Mouse (Mus musculus): Measurements from ENCODE around the gene Castor1. TPM values are rescaled to one million over a fixed set of nuclear protein-coding genes. Genes with fewer than 3 reads are reported as not detected.
"Not testable (repeated sequence)": the region's sequence is repeated elsewhere in the genome, so short reads cannot be mapped to it uniquely, and the experiment has no call there.

The Castor1 gene
- 15.2 and 20.6 TPM in 2 replicates for polyA plus RNA-seq (2015; fragmentation: Nextera tagmentation; extraction: Ambion mirVana)

DNA sequence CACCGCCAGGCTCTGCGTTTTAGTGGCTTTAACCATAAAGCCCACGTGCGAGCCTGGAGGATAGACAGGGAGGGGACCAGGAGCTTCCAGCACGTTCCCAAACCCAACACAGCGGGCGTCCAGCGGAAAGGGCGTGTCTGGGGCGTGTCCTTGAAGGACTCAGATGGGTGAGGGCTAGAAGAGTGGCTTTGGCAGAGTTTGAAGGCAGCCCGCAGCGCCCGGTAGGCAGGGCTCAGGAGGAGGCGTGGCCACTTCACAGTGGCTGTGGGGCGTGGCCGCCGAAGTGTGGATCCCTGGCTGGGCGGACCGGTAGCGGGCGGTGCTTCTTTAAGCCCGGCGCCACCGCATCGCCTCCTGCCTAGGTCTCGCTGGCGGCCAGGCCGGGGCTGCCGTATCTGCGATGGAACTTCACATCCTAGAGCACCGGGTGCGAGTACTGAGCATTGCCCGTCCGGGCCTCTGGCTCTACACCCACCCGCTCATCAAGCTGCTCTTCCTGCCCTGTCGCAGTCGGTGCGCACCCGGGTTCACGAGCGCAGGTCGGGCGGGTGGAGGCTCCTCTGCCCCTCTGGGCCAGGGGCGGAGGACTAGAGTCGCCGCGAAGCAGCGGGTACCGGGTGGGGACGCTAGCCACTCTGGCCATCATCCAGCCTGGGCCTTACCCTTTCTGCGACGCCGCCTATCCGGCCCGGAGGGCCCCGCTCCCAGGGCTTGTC is at the start of gene Castor1:
Castor1 (plus strand) TSS at position 312 of the 716 bp plus-strand sequence.
- no peaks in the 10 kb centered on the region for H3K27me3 ChIP-seq
- H3K27ac ChIP-seq, result peak within 1 kb of the TSS; percentile 81
- peak within 1 kb of the TSS; percentile 55 for H3K4me3 ChIP-seq
- H3K9me3 ChIP-seq, result no peaks in the 10 kb centered on the region
- peaks cover 31% of the 10 kb centered on the region for H3K36me3 ChIP-seq
- H3K9ac ChIP-seq, result peak within 1 kb of the TSS; percentile 58
- 2% methylated on average over 55 of the region's 56 CpGs for WGBS
- H3K4me1 ChIP-seq, result peaks cover 30% of the 10 kb centered on the region
- H3K4me2 ChIP-seq, result peak within 1 kb of the TSS; percentile 96
- ATAC-seq (ENCODE audit: insufficient number of reproducible peaks, low FRiP score, low TSS enrichment, low read depth), result peak; percentile 78

DNA sequence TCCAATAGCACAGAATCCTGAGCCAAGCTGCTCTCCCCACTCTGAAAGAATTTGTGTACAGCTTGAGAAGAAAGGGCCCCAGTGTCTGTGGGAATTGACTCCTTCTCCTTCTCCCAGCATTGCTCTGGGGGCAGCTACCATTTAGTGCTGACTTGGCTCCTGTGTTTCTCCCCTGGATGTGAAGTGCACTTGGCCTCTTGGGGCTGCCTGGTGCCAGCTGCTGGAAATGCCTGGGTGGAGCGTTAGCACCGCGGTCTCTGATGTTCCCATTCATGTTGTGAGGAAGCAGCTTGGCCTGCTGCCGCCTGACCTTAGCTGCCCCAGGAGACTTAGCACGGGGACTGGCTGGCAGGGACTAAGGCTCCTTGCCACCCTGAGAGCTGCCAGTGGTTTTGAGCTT is 43.4 kb upstream of the Castor1 start:
- Histone ChIP-seq H3K36me3 (peaks cover 98% of the 10 kb centered on the region), H3K4me1 (no peaks in the 10 kb centered on the region), H3K9me3 (no peaks in the 10 kb centered on the region), H3K27me3 (no peaks in the 10 kb centered on the region), H3K4me3 (no peak overlapping the region), H3K9ac (no peak overlapping the region), H3K27ac (no peak overlapping the region), H3K4me2 (no peak overlapping the region)
- ATAC-seq (ENCODE audit: insufficient number of reproducible peaks, low FRiP score, low TSS enrichment, low read depth), result no peak
- 85% methylated on average over 5 of the region's 5 CpGs for WGBS

DNA sequence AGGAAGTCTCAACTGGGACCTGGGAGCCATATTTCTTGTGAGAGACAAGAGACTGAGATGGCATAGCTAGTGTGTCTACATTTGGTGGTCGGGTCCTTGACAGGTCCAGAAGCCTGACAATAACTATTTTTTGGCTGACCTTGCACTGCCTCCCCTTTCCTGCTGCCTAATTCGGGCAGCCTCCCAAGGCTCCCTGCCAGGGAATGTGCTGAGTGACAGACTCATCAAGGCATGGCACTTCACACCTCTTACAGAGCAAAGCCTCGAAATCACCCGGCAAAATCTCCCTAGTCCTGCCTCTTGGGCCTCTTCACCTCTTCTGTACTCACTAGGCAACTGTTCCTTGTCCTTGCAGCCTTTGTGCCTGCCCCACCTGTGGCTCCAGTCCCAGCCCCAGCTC is 40.3 kb upstream of the Castor1 start:
- Histone ChIP-seq H3K9ac (no peak overlapping the region), H3K36me3 (peaks cover 99% of the 10 kb centered on the region), H3K4me3 (no peak overlapping the region), H3K4me1 (no peaks in the 10 kb centered on the region), H3K27ac (no peak overlapping the region), H3K9me3 (no peaks in the 10 kb centered on the region), H3K27me3 (no peaks in the 10 kb centered on the region), H3K4me2 (no peak overlapping the region)
- 74% methylated on average over 4 of the region's 4 CpGs for WGBS
- ATAC-seq (ENCODE audit: insufficient number of reproducible peaks, low FRiP score, low TSS enrichment, low read depth), result no peak

DNA sequence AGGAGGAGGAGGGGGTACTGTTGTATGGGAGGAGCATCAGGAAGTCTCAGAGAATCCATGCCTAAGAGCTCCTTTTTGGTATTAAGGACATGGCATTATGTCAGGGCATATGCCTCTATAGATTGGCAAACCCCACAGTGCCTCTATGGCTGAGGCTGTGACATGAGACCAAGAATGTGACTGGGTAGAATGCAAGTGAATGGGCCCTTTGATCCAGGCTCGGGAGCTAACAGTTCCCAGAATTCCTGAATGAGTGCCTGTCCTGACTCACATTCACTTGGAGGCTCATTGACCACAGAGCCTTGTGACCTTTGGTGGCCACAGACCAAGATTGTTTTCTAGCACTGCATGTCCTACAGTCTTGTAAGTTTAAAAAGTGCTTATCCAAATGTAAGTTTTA is 36.0 kb upstream of the Castor1 start:
- 34% methylated on average over 1 of the region's 1 CpGs for WGBS
- ATAC-seq (ENCODE audit: insufficient number of reproducible peaks, low FRiP score, low TSS enrichment, low read depth), result no peak
- Histone ChIP-seq H3K9me3 (no peaks in the 10 kb centered on the region), H3K4me2 (no peak overlapping the region), H3K27me3 (no peaks in the 10 kb centered on the region), H3K36me3 (peaks cover 61% of the 10 kb centered on the region), H3K4me3 (no peak overlapping the region), H3K4me1 (peaks cover 3% of the 10 kb centered on the region; the same call in 1 of the 2 replicates), H3K27ac (no peak overlapping the region), H3K9ac (no peak overlapping the region)

DNA sequence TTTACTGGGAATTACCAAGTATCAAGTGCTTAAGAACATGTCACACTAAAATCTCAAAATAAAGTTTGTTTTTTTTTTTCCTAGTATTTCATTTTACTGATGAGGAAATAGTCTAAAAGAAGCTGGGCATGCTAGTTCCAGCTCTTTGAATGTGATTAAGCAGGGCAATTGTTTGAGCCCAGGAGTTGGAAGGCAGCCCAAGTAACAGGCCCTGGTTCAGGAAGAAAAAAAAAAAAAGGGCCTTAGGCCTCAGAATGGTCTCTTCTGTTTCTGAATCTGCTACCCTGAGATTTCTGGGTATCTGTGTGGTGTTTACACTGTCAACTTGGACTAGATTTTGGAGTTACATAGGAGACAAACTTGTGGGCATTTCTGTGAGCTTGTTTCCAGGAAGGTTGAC is 34.5 kb upstream of the Castor1 start:
- Histone ChIP-seq H3K9ac (no peak overlapping the region), H3K27me3 (no peaks in the 10 kb centered on the region), H3K4me1 (peaks cover 17% of the 10 kb centered on the region), H3K27ac (no peak overlapping the region), H3K4me2 (no peak overlapping the region), H3K9me3 (no peaks in the 10 kb centered on the region), H3K36me3 (peaks cover 47% of the 10 kb centered on the region), H3K4me3 (no peak overlapping the region)
- ATAC-seq (ENCODE audit: insufficient number of reproducible peaks, low FRiP score, low TSS enrichment, low read depth), result no peak

DNA sequence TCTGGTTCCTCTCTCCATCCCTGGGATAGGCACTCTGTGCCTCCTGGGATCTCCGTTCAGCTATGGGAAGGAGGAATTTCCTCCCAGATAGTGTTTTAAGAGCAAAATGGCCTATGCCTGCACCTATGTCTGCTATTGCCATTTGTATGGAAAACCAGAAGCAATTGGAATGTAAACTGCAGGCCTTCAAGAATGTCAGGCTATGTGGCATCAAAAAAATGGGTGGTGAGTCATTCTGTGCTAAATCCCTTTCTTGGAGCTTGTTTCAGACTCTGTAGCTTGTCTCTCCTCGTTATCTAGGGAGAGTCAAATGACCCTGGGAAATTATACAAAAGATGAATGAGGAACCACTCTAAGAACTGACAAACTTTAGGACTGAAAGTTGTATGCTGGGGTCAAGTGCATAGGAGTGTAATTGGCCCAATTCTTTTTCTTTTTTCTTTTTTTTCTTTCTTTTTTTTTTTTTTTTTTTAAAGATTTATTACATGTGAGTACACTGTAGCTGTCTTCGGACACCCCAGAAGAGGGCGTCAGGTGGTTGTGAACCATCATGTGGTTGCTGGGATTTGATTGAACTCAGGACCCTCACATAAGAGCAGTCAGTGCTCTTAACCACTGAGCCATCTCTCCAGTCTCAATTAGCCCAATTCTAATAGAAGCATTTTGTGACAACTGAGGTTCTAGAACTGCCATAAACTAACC is 33.6 kb upstream of the Castor1 start:
- H3K4me1 ChIP-seq, result peaks cover 22% of the 10 kb centered on the region
- H3K4me3 ChIP-seq, result no peak overlapping the region
- H3K9ac ChIP-seq, result no peak overlapping the region
- no peaks in the 10 kb centered on the region for H3K27me3 ChIP-seq
- peak overlapping the region; percentile 17; the same call in 1 of the 2 replicates for H3K27ac ChIP-seq
- H3K9me3 ChIP-seq, result no peaks in the 10 kb centered on the region
- 50% methylated on average over 4 of the region's 4 CpGs for WGBS
- H3K4me2 ChIP-seq, result no peak overlapping the region
- ATAC-seq (ENCODE audit: insufficient number of reproducible peaks, low FRiP score, low TSS enrichment, low read depth), result no peak
- H3K36me3 ChIP-seq, result peaks cover 38% of the 10 kb centered on the region

DNA sequence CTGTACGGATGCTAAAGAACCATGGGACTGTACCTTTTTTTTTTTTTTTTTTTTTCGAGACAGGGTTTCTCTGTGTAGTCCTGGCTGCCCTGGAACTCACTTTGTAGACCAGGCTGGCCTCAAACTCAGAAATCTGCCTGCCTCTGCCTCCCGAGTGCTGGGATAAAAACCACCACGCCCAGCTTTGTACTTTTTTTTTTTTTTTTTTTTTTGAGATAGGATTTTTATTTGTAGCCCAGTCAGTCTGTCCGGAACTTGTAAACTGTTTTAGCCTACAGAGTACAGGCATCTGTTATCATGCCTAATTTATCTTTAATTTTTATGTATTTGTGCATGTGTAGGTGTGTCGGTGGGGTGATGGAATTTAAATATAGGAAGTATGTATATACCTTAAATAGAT is 32.5 kb upstream of the Castor1 start:
- not testable (repeated sequence) for H3K9me3 ChIP-seq; H3K9ac ChIP-seq; H3K4me3 ChIP-seq; H3K4me2 ChIP-seq; H3K27me3 ChIP-seq; H3K27ac ChIP-seq; ATAC-seq (ENCODE audit: insufficient number of reproducible peaks, low FRiP score, low TSS enrichment, low read depth)
- WGBS, result 86% methylated on average over 6 of the region's 6 CpGs
- peaks cover 29% of the 10 kb centered on the region for H3K4me1 ChIP-seq
- H3K36me3 ChIP-seq, result peaks cover 27% of the 10 kb centered on the region

DNA sequence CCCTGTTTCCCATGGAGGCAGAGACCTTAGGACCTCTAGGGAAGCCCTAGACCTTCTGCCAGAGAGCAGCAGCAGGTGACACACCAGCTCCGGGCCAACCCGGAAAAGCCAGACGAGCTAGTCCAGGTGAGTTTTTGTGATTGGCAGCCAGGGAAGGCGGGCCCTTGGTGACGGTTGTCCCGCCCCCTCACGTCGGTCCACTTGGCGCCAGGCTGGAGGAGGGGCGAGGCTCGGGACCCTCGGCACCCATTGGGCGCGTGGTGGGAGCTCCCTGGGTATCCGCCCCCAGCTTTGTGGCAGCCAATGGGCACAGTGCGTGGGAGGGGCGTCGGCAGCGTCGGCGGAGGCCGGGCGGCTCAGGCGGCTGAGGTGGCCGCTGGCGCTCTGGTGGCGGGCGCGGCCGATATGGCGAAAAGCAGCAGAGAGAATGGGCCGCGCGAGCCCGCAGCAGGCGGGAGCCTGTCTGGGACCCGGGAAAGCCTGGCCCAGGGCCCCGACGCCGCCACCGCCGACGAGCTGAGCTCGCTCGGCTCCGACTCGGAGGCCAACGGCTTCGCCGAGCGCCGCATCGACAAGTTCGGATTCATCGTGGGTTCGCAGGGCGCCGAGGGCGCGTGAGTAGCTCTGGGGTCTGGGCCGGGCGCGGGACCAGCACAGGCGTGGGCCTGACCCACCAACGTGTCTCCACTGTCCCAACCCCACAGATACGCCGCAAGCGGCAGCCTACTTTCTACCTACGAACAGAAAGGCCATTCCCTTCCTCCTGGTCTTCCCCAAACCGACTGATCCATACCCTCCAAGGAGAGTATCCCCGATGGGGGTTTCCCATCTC is 31.3 kb upstream of the Castor1 start, which contains the start of gene Tbc1d10a:
Tbc1d10a (plus strand) TSS at position 304 of the 832 bp plus-strand sequence.
- H3K36me3 ChIP-seq, result peaks cover 15% of the 10 kb centered on the region
- H3K4me2 ChIP-seq, result peak within 1 kb of the TSS; percentile 80
- H3K9me3 ChIP-seq, result no peaks in the 10 kb centered on the region
- H3K27ac ChIP-seq, result peak within 1 kb of the TSS; percentile 88
- WGBS, result under 1% methylated on average over 71 of the region's 71 CpGs
- peak within 1 kb of the TSS; percentile 91 for H3K4me3 ChIP-seq
- H3K4me1 ChIP-seq, result peaks cover 41% of the 10 kb centered on the region
- no peaks in the 10 kb centered on the region for H3K27me3 ChIP-seq
- H3K9ac ChIP-seq, result peak within 1 kb of the TSS; percentile 94
- ATAC-seq (ENCODE audit: insufficient number of reproducible peaks, low FRiP score, low TSS enrichment, low read depth), result peak; percentile 97

DNA sequence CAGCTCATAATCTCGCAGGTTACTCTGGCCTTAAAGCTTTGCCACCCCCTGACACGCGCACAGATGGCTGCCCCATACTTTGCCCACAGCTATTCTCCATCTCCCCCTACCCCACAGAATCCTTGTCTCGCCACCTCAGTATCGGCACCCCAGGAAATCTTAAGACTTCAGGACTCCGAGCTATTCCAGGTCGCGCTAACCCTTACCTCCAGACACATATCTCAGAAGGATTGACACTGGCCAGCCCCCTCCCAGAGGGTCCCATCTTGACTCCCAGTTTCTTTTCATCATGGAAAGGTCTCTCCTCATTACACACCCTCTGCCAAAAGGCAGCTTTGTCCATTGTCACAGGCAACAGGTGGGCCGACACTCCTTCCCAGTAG is 30.7 kb upstream of the Castor1 start:
- ATAC-seq (ENCODE audit: insufficient number of reproducible peaks, low FRiP score, low TSS enrichment, low read depth), result no peak
- 5% methylated on average over 9 of the region's 9 CpGs for WGBS
- H3K27ac ChIP-seq, result 0 out of 2 replicates have a peak overlapping the region, but pooled peaks have one; percentile 88

DNA sequence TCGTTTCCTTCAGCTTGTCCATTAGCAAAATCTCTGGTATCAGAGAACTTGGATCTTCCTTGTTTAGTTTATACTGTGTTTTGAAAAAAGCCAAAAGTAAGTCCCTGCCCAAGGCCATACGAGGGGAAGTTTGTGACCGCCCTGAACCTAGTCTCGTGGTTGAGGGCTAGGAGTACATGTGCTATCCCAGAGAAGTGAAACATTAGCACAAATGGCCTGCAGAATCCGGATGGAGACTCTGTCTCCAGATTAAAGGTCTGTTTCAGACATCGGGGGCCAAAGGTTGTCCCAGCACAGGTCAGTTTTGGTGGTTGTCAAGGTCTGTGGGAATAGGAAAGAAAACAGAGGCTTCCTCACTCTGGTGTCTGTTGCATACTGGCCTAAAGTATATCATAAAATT is 28.8 kb upstream of the Castor1 start:
- ATAC-seq (ENCODE audit: insufficient number of reproducible peaks, low FRiP score, low TSS enrichment, low read depth), result no peak
- Histone ChIP-seq H3K9me3 (no peaks in the 10 kb centered on the region), H3K27ac (no peak overlapping the region), H3K4me3 (no peak overlapping the region), H3K36me3 (no peaks in the 10 kb centered on the region), H3K9ac (no peak overlapping the region), H3K27me3 (no peaks in the 10 kb centered on the region), H3K4me2 (no peak overlapping the region), H3K4me1 (peaks cover 57% of the 10 kb centered on the region)
- 79% methylated on average over 6 of the region's 6 CpGs for WGBS

More for the DNA sequence above, 30.7 kb upstream of the Castor1 start:
- peaks cover 47% of the 10 kb centered on the region for H3K4me1 ChIP-seq
- no peaks in the 10 kb centered on the region for H3K27me3 ChIP-seq
- H3K4me2 ChIP-seq, result peak overlapping the region; percentile 80
- peak overlapping the region; percentile 94 for H3K9ac ChIP-seq
- H3K9me3 ChIP-seq, result no peaks in the 10 kb centered on the region
- H3K36me3 ChIP-seq, result peaks cover 10% of the 10 kb centered on the region
- H3K4me3 ChIP-seq, result peak overlapping the region; percentile 91

DNA sequence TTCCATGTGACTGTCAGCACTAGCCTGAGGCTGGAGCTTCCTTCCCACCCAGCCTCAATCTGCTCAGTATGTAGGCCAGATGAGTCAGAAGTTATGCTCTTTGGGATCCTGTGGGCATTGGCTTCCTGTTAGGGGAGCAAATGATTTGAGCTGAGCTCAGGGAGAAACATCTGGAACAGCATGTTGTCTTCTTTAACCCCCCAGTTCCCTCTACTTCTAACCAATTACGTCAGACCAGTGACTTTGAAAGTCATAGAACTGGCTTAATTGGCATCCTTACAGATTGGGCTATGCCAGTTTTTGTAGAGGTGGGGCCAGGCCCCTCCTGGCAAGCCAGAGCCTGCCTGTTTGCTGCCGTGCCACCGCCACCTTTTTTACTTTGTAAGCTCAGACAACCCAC is 27.3 kb upstream of the Castor1 start:
- Histone ChIP-seq H3K36me3 (0 out of 2 replicates have a peak, but pooled peaks cover 6% of the 10 kb centered on the region), H3K4me3 (no peak overlapping the region), H3K4me1 (peaks cover 57% of the 10 kb centered on the region), H3K9me3 (no peaks in the 10 kb centered on the region), H3K27me3 (no peaks in the 10 kb centered on the region), H3K9ac (no peak overlapping the region), H3K4me2 (0 out of 2 replicates have a peak overlapping the region, but pooled peaks have one; percentile 15), H3K27ac (peak overlapping the region; percentile 79)
- ATAC-seq (ENCODE audit: insufficient number of reproducible peaks, low FRiP score, low TSS enrichment, low read depth), result no peak
- WGBS, result 43% methylated on average over 3 of the region's 3 CpGs

All from limb, embryonic 15.5 days (tissue).